Mouse (Mus musculus): Measurements from ENCODE around the gene Cacna2d4. TPM values are rescaled to one million over a fixed set of nuclear protein-coding genes. Genes with fewer than 3 reads are reported as not detected.
"Not testable (repeated sequence)": the region's sequence is repeated elsewhere in the genome, so short reads cannot be mapped to it uniquely, and the experiment has no call there.

Gene Cacna2d4
- polyA plus RNA-seq (2017; shearing (Covaris generic)), result 1 to 10 TPM; 6.8 to 7.1 TPM

DNA sequence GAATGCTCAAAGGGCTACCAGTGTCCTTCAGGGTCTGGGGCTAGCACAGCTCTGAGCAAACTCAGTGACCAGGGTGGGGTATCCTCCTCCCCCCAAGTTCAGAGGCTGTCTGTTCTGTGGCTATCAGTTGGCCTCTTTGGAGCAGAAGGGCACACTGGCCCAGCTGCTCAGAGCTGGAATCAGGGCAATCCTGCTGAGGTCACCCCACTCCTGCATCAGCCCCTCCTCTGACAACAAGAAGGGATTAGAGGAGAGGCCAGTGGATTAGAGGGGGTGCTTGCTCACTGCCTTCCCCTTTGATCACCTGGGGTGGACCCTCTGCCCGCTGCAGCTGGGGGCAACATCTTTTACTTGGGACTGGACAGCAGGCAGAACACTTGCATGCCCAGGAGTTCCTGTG, at the start of gene Cacna2d4:
TSS of gene Cacna2d4 (plus strand) at position 286 of the 400 bp plus-strand sequence.
- ATAC-seq, result no peak

DNA sequence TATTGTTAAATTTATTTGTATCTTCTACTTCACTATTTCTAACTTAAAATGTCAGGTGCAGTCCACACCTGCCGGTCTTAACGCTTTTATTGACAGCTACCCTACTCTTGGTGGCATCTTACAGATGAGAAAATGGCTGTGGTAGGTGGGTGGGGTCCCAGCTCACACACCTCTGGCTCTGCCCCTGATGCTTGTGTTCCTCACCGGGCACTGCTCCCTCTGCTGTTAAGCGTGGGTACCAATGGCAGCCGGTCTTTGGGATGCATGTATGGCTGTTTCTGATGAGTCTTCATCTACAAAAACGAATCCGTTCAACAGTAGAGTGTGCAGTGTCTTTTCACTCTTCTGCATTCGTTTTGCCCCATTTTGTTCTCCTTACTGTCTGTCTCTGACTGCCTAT, 49.7 kb upstream of the Cacna2d4 start:
- ATAC-seq, result no peak

DNA sequence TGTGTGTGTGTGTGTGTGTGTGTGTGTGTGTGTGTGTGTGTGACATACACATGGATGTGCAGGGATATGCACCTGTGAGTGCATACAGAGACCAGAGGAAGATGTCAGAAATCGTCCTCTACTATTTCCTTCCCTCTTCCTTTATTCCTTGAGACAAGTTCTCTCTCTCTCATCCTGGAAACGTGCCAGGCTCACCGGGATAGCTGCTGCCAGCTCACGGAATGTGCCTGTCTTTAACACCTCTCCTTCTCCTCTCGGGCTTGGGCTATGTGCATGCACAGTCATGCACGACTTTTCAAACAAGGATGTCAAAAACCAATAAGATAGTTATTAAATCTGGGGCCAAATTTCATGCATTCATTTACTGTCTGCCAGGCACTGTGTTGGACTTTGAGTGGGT, 48.7 kb upstream of the Cacna2d4 start:
- ATAC-seq, result no peak

GRCm38 (mm10) chr6:119191478-119191877, 44.8 kb upstream of the Cacna2d4 start:
- ATAC-seq, result no peak

- no peak for ATAC-seq
Measured at GRCm38 (mm10) chr6:119193571-119194154, 42.7 kb upstream of the Cacna2d4 start.

DNA sequence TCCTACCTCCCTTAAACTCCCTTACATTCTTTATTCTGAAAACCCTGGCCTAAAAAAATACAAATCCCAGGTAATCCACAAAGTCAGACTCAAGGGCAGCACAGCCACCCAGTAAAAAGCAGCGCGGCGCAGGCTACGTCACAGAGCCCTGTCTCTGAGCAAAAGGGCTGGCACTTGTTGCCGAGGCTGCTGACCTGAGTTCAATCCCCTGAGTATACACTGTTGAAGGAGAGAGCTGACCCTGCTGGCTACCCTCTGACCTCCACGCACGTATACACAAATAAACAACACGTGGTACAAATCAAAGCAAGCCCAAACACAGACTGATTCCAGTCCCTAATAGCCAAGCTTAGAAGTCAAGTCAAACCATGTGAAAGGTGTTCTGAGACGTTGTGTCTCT, 42.2 kb upstream of the Cacna2d4 start:
- ATAC-seq, result no peak

GRCm38 (mm10) chr6:119194601-119195000, 41.7 kb upstream of the Cacna2d4 start:
- no peak for ATAC-seq

- ATAC-seq, result no peak
Measured at GRCm38 (mm10) chr6:119196382-119197305, 39.7 kb upstream of the Cacna2d4 start, which contains the start of gene Cacna1c. Gene Cacna1c (minus strand): TSS chr6:119196418.

DNA sequence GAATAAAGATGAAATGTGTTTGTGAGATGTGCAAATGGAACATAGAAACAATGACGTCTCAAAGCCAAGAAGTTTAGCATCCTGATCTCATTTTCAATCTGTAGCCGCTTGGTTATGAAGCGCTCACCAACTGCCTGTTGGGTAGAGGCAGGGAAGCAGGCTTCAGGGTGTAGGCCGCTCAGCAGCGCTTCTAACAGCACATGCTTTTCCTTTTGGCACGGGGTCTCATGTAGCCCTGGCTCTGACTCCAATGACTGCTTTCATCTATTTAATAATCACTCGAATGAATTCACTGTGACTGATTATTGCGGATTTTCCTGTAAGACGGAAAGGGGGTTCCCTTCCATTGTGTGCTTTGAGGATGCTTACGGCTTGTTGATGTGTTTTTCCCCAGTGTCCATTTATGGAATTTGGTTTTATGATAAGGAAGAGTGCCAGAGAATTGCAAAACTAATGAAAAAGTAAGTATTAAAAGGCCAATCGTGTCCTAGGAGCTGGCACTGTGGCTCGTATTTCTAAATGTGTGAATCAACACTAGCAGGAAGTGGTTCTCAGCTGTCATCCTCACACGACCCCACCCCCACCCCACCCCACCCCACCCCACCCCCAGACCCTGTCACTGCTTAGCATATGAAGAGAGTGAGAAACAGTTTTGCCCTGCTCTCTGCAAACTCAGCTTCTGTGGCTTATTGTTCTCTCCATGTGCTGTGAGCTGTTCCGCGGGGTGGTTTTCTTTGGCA, 37.6 kb upstream of the Cacna2d4 start:
- peak; percentile 53 for ATAC-seq

- no peak for ATAC-seq
Measured at GRCm38 (mm10) chr6:119199274-119199879, 36.9 kb upstream of the Cacna2d4 start.

DNA sequence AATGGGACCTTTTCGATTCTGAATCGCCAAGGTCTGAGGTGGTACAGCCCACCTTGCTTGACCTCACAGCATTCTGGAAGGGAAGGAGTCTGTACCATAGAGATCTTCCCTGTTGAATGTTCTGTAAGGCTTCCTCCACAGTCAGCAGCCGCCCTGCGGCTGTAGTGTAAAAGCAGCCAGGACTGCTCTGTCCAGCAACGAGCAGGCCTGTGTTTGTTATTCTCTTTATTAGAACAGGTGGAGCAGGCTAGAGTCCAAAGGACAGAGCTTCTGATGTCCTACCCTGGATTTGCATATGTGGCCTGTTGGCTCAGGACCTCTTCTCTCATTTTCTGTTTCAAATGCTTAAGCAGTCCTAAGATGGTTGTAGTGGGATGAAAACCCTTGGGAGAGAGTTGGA, 36.0 kb upstream of the Cacna2d4 start:
- no peak for ATAC-seq

DNA sequence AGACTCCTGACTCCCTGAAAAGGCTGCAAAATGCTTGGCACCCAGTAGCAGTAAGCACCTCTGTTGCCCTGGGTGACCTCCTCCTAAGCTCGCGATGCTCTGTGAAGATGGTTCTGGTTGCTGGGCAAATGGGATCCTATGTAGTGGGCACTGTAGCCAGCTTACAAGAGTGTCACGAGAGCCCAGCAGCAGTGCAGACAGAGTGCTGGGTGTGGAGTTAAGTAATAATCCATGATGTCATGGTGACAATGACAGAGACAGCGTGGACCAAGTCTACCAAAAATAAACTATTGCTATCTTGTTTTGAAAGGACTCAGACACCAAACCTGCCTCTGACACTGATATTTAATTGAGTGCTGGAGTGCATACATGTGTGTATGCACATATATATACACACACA, 34.8 kb upstream of the Cacna2d4 start:
- no peak for ATAC-seq

DNA sequence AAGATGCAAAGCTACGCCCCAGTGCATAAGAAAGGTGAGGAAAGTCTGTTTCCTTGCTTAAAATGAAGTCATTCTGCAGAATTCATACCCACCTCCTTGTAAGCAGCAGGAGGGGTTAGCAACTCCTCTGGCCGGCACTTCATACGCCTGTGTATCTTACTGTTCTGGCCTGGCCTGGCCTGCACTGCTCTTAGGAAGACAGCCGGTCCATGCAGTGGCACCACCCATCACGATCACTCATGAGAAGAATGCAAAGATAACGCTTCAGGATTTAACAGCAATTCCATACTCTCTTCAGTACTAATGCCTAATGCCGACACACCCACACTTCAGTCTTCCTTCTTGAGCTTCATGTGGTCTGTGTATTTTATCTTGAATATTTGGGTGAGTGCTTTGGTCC, 32.0 kb upstream of the Cacna2d4 start:
- no peak for ATAC-seq

- no peak for ATAC-seq
Measured at GRCm38 (mm10) chr6:119204915-119205314, 31.4 kb upstream of the Cacna2d4 start.

GRCm38 (mm10) chr6:119206006-119206405, 30.3 kb upstream of the Cacna2d4 start:
- ATAC-seq, result not testable (repeated sequence)

DNA sequence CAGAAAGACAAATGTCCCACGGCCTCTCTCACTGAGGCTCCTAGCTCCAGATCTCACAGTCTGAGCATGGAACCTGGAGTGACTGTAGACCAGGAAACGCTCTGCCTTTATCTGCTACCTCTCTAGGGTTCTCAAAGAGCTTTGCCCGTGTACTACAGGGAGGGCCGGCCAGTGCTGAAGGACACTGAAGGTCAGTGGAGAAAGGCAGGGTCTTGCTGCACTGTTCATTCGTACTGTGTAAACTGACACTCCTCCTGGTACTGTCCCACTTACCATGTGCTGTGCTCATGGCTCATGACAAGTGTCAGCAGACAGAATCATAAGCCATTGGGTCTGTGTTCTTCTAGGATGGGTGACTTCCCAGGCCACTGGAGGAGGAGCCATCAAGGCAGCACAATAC, 23.0 kb upstream of the Cacna2d4 start:
- no peak for ATAC-seq

GRCm38 (mm10) chr6:119214190-119214589, 22.1 kb upstream of the Cacna2d4 start:
- no peak for ATAC-seq

- no peak for ATAC-seq
Measured at GRCm38 (mm10) chr6:119215040-119215613, 21.2 kb upstream of the Cacna2d4 start.

- no peak for ATAC-seq
Measured at GRCm38 (mm10) chr6:119217661-119218060, 18.7 kb upstream of the Cacna2d4 start.

DNA sequence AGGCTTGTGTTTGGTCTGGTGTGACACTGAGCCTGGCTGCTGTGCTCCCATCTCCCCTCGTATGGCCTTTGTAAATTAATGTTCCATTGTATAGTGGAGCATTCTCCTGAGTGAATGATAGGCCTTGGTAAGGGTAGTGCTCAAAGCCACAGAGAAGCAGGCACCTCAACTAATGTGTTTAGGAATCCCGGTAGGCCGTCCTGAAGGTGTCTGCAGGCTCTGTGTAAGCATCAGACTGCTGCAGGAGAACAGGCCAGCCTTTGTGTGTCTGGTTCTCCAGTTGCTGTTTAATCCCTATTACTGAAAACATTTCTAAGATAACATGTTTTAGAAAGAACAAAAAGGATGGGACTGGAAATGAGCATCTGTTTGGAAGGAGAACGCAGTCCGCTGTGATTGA, 17.7 kb upstream of the Cacna2d4 start:
- ATAC-seq, result no peak

GRCm38 (mm10) chr6:119219237-119219870, 17.0 kb upstream of the Cacna2d4 start:
- ATAC-seq, result no peak

GRCm38 (mm10) chr6:119220297-119220696, 16.0 kb upstream of the Cacna2d4 start:
- ATAC-seq, result peak; percentile 61
